Mouse (Mus musculus): ENCODE results near the gene Nmnat2.

DNA sequence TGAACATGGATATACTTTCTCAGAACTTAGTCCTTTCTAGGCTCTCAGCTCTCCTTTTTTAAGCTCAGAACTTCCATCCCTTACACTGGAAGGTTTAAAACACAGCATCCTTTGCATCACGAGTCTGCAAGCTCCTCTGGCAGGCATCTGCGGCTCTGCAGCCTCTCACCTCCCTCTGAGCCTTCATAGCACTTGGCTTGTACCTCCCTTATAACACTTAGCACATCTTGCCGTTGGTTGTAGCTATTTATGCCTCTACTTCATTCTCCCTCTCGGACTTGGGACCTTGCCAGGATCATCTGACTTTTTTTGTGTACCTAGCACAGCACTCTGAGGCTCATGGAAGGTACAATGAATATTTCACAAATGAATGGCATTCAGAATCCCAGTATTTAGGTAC is 14.3 kb downstream of the Nmnat2 start:
- TF ChIP-seq GATA1 (IDR thresholded peaks at IDR 0.05; ENCODE audit: low read depth, low read length) (no peak), USF1 (IDR thresholded peaks at IDR 0.05; ENCODE audit: low read depth, low read length) (no peak), EP300 (IDR thresholded peaks at IDR 0.05; ENCODE audit: low read depth in 1 of 2, low read length in 2 of 2) (no peak)

Measured in MEL (cell line).